Mouse (Mus musculus) embryonic fibroblast, embryonic 13.5 days (primary cell): ENCODE measurements around the gene Nsl1.

Experiments used
- CTCF ChIP-seq: IDR thresholded peaks from 2 replicates; pipeline ENCODE4 v1.5.1; 2011; ENCODE audit warnings: mild to moderate bottlenecking, control low read depth, low read length, moderate library complexity, borderline replicate concordance; ENCODE audit not compliant: insufficient read depth
- POLR2A ChIP-seq: IDR thresholded peaks from 2 replicates; pipeline ENCODE4 v1.6.1; 2011; ENCODE audit warnings: low read depth, mild to moderate bottlenecking, control low read depth, low read length, moderate library complexity

DNA sequence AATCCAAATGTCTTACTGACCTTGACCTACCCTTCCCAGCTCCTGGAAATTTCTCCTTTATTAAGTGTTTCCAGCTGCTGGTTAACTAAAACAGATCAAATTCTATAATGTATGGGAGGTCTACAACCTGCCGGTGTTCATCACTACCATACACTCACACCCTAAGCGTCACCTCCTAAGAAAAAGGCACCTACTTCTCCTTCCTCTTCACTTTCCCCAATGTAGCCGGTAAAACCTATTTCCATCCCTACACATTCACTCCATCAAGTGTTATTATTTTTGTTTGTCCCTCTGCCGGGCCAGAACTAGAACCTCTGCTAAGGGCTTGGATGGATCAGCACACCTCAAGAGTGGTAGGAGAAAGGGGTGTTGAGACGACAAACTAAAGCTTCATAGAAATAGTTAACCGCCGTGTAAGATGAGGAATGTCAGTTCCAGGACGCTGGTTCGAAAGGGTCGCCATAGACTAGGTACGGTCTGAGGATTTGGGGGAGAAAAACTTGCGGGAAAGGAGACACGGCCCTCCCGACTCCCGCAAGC is 501 bp upstream of the Nsl1 start:
- TF ChIP-seq POLR2A (no peak), CTCF (no peak)
